Mouse (Mus musculus) neural tube, embryonic 10.5 days (tissue): ENCODE data around the gene Tead3.

ENCODE experiments used
- DNase-seq: peaks from one replicate; pipeline ENCODE4 v3.0.0-alpha.2; 2017; ENCODE audit warnings: low spot score; ENCODE audit errors: extremely low spot score

Tead3 gene

DNA sequence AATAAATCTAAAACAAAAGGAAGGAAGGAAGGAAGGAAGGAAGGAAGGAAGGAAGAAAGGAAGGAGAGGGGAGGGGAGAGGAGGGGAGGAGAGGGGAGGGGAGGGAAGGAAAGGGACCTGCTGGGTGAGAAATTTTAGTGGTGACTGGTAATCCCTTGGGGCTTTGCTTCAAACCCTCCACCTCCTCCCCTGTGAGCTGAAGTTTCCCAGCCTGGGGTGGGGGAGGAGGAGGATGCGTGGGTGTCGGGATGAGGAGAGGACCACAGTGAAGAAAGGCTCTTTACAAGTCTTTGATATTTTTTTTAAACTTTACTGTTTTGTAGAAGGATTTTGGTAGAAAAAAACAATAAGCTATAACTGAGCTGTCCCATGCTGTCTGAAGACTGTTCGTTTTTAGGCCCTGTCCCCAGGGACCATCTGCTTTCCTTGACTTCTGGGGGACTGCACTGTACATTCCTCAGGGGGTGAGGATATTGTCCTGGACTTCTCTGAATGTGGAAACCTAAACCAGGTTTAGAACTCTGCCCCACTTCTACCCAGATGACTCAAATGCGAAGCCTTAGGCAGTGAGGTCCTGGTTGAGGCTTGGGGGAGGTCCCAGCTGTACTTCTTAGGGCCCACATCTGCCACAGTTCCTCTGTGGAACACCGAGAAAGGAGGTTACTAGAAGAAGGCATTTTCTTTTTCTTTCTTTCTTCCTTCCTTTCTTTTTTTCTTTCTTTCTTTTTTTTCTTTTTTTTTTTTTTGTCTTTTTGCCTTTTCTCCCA lies 39.1 kb downstream of the Tead3 start:
- DNase-seq: no peak

DNA sequence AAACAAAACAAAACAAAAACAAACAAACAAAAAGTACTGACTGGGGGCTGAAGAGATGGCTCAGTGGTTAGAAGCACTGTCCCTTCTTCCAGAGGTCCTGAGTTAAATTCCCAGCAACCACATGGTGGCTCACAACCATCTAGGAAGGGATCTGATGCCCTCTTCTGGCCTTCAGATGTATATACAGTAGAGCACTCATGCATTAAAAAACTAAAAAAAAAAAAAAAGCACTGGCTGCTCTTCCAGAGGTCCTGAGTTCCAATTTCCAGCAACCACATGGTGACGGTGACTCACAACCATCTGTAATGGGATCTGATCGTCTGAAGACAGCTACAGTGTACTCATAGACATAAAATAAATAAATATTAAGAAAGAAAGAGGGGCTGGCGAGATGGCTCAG lies 39.8 kb downstream of the Tead3 start:
- no peak for DNase-seq

DNA sequence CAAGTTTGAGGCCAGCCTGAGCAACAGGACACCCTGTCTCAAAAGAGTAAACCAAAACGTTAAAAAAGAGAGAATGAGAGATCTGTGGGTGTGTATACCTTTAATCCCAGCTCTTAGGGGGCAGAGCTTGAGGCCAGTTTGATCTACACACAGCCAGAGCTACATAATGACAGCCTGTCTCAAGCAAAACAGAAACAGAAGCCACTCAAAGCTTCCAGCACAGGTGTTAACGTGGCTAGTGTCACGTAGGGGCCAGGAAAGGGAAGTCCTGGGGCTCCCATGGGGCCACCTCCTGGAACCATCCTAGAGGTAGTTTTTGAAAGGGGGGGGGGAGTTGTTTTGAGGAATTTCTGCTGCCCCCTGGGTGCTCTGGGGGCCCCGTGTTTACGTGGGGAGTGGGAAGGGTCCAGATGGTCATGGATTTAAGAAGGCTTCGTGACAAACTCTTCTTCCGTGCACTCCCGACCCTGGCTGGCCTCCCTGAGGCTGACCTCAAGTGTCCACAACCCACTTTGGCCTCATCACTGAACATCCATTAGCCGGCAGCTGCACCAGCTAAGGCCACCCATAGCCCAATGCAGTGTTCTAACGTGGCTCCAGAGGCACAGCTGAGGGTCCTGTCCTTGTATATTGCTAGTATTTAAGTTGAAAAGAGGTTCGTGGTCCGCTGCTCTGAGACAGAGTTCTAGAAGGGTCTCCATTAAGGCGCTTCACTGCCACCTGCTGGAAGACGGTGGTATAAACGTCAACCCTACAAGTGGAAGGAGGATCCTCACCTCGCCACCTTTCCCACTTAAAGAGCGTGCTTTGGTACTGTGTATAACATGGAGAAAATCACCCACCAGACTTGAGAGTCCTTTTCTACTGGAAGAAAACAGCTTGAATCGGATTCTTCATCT lies 42.1 kb downstream of the Tead3 start:
- peak; percentile 91 for DNase-seq

DNA sequence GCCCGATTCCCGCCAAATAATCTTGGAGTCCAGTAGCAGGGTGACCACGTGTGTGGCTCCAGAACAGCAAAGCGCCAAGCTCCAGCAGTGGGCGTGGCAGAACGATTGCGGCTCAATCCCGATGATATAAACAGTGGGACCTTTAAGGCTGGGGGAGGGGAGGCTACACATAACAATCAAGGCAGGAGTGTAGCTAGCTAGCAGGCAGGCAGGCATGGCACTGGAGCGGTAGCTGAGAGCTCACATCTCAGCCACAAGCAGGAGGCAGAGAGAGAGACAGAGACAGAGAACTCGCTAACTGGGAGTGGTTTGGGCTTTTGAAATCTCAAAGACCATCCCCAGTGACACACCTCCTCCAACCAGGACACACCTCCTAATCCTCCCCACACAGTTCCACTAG lies 45.4 kb downstream of the Tead3 start:
- no peak for DNase-seq

DNA sequence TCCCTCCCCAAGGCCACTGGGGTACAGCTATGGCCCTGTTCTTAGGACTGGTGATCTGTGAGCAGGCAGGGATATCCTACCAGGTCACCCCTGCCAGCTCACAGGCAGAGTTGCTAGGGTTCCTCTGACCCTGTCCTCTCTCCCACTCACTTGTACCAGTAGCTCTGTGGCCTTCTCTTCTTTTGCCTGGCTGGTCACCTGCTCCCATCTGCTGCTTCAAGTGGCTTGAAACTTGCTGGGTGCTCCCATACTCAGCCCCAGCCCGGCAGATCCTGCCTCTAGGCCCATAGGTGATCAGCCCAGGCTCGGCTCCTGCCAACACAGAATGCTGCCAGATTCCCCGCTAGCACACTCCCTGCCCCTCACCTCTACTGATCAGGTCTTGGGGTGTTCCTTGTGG lies 49.8 kb downstream of the Tead3 start:
- DNase-seq: no peak

DNA sequence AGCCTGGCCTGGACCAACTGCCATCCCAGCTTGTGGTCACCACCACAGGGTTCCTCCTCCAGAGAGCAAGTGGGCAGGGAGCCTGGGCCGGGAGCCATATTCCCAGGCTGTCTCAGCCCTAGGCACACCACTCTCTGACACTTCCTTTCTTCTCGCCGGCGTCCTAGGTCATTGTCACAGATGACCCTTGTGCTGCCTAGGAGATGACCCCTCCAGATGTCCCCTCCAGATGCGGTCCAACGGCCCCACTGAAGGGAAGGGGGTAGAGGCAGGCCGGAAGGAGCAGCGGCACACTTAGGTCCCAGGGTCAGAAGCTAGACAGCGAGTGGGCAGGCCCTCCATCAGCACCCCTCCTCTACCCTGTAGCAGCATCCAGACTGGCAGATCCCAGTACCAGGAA lies 50.3 kb downstream of the Tead3 start:
- DNase-seq: peak; percentile 37

DNA sequence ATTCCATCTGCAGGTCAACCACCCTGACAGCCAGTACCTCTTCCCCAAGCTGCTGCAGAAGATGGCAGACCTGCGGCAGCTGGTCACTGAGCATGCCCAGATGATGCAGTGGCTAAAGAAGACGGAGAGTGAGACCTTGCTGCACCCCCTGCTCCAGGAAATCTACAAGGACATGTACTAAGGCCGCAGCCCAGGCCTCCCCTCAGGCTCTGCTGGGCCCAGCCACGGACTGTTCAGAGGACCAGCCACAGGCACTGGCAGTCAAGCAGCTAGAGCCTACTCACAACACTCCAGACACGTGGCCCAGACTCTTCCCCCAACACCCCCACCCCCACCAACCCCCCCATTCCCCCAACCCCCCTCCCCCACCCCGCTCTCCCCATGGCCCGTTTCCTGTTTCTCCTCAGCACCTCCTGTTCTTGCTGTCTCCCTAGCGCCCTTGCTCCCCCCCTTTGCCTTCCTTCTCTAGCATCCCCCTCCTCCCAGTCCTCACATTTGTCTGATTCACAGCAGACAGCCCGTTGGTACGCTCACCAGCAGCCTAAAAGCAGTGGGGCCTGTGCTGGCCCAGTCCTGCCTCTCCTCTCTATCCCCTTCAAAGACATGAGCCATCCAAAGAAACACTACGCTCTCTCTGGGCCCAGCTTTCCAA lies 50.8 kb downstream of the Tead3 start:
- peak; percentile 35 for DNase-seq

DNA sequence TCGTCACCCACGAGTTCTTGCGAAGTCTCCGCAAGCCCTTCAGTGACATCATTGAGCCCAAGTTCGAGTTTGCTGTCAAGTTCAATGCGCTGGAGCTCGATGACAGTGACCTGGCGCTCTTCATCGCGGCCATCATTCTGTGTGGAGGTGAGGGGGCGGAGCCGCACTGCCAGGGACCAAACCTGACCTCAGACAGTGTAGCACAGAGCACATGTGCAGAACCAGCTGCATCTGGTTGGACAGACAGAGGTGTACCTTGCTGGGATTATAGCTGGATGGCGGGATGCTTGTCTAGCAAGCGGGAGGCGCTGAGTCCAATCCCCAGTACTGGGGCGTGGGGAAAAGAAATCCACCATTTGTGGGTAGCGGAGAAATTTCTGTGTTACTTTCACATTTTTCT lies 51.7 kb downstream of the Tead3 start:
- DNase-seq: no peak

DNA sequence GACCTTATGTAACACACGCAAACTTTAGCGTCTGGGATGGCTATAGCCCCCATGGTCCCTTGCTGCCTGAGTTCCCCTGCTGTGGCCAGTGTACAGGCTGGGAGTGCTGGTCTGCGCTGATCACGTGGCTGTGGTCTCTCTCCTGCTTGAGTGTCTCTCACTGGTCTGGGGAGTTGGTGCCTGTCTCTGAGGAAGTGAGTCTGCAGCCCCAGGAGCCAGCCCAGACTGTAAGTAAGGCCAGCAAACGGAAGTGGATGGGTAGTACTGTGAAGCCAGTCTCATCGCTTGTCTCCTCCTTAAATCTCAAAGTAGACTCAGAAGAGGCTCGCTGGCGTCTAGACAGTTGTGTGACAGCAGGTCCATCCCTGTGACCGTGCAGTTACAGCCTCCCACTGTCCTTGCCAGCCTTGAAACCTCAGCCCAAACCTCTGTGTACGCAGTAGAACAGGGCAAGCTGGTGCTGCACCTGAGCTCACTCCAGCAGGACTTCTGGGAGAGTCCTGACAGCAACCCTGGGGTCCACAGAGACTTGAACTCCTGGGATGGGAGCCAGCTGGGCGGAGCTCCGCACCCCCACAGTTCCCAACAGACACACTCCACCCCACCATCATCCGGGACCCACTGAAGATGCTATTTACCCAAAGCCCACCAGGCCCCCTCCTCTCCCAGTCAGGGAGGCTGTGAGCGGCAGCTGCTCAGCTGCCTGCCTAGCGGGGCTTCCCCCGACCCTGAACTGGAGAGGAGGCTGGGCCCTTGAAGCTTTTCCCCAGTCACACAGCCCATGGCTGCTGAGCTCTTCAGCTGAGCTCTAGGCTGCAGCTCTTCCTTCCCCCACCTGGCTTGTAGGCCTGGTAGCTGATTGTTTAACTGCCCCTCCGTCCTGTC lies 55.9 kb downstream of the Tead3 start:
- no peak for DNase-seq

DNA sequence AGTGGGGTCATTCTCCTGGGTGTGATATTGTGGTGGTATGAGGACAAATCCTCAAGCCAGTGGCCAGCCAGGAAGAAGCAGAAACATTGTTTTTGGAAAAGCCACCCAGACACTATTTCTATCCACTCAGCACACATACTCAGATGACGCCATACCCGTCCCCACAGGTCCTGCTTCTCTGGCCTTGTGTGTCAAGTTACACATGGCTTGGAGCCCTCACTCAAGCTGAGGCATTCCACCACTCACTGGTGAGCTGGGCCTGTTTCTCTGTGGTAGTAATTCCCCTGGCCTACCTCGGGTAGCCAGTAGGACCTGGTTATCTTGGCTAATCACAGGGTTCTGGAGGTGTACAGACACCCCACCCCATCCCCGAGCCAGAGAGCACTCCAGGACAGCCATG lies 56.9 kb downstream of the Tead3 start:
- DNase-seq: no peak

DNA sequence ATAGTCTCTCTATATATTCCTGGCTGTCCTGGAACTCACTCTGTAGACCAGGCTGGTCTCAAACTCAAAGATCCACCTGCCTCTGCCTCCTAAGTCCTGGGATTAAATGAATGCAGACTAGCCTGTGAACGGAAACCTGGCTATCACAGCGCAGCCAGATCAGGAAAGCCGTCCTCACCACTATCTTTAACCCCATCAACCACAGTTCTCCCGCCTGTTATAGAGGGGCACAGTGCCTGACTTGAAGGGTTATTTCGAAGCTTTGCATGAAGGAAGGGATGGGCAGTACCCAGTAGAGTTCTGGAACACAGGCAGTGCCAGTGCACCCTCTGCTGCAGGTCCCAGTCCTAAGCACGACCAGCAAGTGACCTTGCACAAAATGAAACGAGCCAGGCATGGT lies 59.3 kb downstream of the Tead3 start:
- DNase-seq: no peak

DNA sequence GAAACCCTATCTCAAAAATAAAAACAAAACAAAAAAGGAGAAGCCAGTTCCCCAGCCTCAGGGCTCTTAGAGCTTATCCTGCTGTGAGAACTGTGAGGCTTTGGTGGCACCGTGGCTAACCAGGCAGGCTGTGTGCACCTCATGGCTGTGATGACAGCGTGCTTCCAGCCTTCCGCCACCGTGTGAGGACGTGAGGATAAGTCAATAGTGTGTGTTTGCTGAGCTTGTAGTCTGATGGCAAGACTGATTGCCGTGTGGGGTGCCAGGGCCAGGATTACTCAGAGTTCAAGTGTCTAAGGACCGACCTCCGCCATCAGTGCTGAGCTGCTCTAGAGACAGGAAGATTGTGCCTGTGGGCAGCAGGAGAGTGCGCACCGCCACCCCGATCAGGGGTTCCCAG lies 59.9 kb downstream of the Tead3 start:
- no peak for DNase-seq

DNA sequence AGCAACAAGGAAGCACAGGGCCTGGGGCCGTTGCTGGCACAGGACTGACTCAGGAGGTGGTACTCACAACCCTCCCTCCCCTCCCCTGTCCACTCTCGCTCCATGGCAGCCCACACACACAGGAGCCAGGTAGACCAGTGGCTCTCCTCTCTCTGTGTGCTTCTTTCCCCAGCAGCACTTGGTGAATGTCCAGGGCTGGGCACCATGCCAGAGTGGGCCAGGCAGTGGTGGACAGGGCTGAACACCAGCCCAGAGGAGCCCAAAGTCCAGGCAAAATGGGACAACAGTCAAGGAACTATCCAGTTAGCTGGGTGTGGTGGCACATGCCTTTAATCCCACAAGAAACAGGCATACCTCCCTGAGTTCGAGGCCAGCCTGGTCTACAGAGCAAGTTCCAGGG lies 60.4 kb downstream of the Tead3 start:
- no peak for DNase-seq

DNA sequence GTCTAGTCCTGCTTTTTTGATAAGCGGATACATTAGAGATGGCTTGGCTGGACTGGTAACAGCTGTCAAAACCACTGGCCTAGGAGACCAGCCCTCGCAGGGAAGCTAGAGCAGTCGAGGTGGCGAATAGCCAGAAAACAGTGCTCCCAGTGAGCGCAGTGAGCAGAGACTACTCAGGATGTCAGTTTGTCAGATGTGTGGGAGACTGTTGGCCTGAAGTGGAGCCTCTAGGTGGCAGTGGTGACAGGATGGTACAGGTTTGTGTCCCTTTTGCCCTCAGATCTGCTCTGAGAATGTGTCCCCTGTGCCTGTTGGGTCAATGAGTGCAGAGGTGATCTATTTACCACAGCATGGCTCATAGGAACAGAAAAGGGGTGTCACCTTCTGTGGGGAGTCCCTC lies 62.6 kb downstream of the Tead3 start:
- no peak for DNase-seq

DNA sequence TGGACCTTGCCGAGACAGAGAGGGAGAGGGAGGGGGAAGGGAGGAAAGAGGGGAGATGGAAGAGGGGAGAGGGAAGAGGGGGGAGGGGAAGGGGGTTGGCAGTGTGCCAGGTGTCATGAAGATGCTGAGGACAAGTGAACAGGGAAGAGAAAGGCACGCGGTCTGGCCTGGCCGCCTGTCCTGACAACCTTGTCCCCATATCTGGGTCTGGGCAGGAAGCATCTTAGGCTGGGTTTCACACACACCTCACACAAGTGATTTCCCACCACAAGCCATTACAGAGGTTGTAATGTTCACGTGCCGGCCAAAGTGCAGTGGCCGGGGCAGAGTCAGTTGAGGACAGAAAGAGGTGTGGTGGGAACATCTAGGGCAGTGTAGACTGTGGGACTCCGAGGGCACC lies 63.0 kb downstream of the Tead3 start:
- DNase-seq: no peak

DNA sequence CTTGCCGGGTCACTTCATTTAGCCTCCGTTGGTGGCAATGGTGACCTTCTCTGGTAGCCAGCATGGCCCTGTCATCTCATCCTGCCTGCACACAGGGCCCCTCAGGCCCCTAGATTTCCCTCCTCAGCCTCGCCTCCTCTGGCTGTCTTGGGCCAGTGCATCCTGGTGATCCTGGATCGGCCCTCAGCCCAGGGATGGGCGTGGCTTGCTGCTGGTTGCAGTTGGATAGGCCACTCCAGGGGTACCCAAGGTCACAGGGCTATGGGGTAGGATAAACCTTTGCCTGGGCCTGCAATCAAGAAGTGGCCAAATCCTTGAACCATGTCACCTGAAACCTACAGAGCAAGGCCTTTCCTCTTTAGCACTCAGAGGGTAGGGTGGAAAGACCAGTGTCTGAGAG lies 63.7 kb downstream of the Tead3 start:
- no peak for DNase-seq

DNA sequence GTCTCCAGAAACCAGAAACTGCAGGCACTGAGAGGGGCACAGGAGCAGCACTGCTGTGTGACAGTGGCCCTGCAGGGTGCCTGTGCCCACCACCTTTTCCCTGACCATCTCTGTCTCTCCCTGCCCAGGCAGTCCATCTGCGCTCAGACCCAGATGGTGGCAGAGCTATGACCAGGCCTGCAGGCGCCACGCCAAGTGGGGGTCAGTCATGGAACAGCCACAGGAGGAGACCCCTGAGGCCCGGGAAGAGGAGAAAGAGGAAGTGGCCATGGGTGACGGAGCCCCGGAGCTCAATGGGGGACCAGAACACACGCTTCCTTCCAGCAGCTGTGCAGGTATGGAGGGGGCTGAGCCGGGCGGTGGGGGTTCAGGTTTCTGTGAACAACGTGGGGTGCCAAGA lies 64.5 kb downstream of the Tead3 start:
- DNase-seq: no peak

DNA sequence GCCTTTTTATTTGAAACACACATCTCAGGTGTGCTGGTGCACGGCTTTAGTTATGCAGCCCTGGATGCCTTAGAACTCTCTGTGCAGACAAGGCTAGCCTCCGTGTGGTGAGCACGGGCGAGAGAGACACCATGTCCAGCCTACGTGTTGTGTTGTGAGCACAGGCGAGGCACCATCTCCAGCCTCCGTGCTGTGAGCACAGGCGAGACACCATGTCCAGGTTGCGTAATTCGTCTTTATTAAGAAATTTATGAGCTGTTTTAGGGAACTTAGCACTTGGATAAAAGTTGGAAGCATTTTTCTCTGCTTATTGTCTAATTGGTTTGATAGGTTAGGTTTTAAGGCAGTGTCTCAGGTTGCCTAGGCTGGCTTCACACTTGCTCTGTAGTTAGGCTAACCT lies 67.4 kb downstream of the Tead3 start:
- no peak for DNase-seq

DNA sequence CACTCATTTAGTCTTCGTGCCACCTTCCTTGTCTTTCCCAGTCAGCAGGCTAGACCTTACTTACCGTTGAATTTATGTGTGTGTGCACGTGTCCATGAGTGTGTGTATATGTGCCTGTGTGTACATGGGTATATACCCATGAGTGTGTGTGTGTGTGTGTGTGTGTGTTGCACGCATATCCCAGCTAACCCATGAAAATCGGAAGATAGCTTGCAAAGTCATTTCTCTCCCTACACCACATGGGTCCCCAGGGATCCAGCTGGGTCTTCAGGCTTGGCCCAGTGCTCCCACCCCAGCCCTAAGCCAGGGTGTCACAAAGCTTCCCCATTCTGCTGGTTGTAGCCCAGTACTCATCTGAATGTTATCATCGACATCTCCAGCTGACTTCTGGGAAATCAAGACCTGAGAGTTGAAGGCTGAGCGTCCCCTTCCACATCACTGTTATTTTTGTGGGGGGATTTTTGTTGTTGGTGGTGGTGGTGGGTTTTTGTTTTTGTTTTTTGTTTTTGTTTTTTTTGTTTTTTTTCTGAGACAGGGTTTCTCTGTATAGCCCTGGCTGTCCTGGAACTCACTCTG lies 68.7 kb downstream of the Tead3 start:
- no peak for DNase-seq
